Mouse (Mus musculus): ENCODE measurements around the gene Pafah1b1. TPM values are rescaled to one million over a fixed set of nuclear protein-coding genes. Genes with fewer than 3 reads are reported as not detected.
A peak's percentile ranks its signal among the peaks of the same experiment; 100 is the strongest.

The Pafah1b1 gene
- polyA plus RNA-seq, 1 experiment from 2014 or later, result 33.8 TPM

GRCm38 (mm10) chr11:74638791-74639411 lies 85.6 kb downstream of the Pafah1b1 start:
- H3K27me3 ChIP-seq (replicated peaks; ENCODE audit: control insufficient read depth, insufficient read depth, low read length), result no peaks in the 10 kb centered on the region
- H3K4me2 ChIP-seq (ENCODE audit: low read depth, low read length), result peak overlapping the region; percentile 81
- H3K9me3 ChIP-seq (ENCODE audit: control insufficient read depth, low read length), result no peaks in the 10 kb centered on the region
- WGBS, result 6% methylated on average over 9 of the region's 9 CpGs
- peak overlapping the region; percentile 80 for H3K4me3 ChIP-seq (ENCODE audit: low read length)
- H3K27ac ChIP-seq (ENCODE audit: low read length), result peak overlapping the region; percentile 90
- peak; percentile 39 for ATAC-seq
- peak overlapping the region; percentile 81 for H3K9ac ChIP-seq (ENCODE audit: low read depth, low read length)
- peaks cover 18% of the 10 kb centered on the region for H3K4me1 ChIP-seq (ENCODE audit: control insufficient read depth, insufficient read depth, low read length)
- no peaks in the 10 kb centered on the region for H3K36me3 ChIP-seq (ENCODE audit: control insufficient read depth, insufficient read depth, low read length)

- Histone ChIP-seq H3K4me2 (ENCODE audit: low read depth, low read length) (peak overlapping the region; percentile 81), H3K27me3 (replicated peaks; ENCODE audit: control insufficient read depth, insufficient read depth, low read length) (no peaks in the 10 kb centered on the region), H3K27ac (ENCODE audit: low read length) (peak overlapping the region; percentile 90), H3K9ac (ENCODE audit: low read depth, low read length) (peak overlapping the region; percentile 81), H3K4me3 (ENCODE audit: low read length) (peak overlapping the region; percentile 80), H3K36me3 (ENCODE audit: control insufficient read depth, insufficient read depth, low read length) (no peaks in the 10 kb centered on the region), H3K4me1 (ENCODE audit: control insufficient read depth, insufficient read depth, low read length) (peaks cover 18% of the 10 kb centered on the region), H3K9me3 (ENCODE audit: control insufficient read depth, low read length) (no peaks in the 10 kb centered on the region)
- peak; percentile 94 for ATAC-seq
- WGBS, result under 1% methylated on average over 82 of the region's 86 CpGs
Observed at GRCm38 (mm10) chr11:74637971-74638790, 86.3 kb downstream of the Pafah1b1 start.

GRCm38 (mm10) chr11:74637486-74637885 lies 87.0 kb downstream of the Pafah1b1 start:
- no peaks in the 10 kb centered on the region for H3K36me3 ChIP-seq (ENCODE audit: control insufficient read depth, insufficient read depth, low read length)
- peak overlapping the region; percentile 81 for H3K9ac ChIP-seq (ENCODE audit: low read depth, low read length)
- H3K4me3 ChIP-seq (ENCODE audit: low read length), result peak overlapping the region; percentile 80
- H3K27me3 ChIP-seq (replicated peaks; ENCODE audit: control insufficient read depth, insufficient read depth, low read length), result no peaks in the 10 kb centered on the region
- H3K9me3 ChIP-seq (ENCODE audit: control insufficient read depth, low read length), result no peaks in the 10 kb centered on the region
- no peak for ATAC-seq
- peak overlapping the region; percentile 81 for H3K4me2 ChIP-seq (ENCODE audit: low read depth, low read length)
- 21% methylated on average over 8 of the region's 8 CpGs for WGBS
- H3K4me1 ChIP-seq (ENCODE audit: control insufficient read depth, insufficient read depth, low read length), result peaks cover 18% of the 10 kb centered on the region
- peak overlapping the region; percentile 90 for H3K27ac ChIP-seq (ENCODE audit: low read length)

GRCm38 (mm10) chr11:74634490-74635275 lies 89.8 kb downstream of the Pafah1b1 start:
- Histone ChIP-seq H3K27me3 (replicated peaks; ENCODE audit: control insufficient read depth, insufficient read depth, low read length) (no peaks in the 10 kb centered on the region), H3K36me3 (ENCODE audit: control insufficient read depth, insufficient read depth, low read length) (no peaks in the 10 kb centered on the region), H3K27ac (ENCODE audit: low read length) (no peak overlapping the region), H3K9ac (ENCODE audit: low read depth, low read length) (no peak overlapping the region), H3K4me2 (ENCODE audit: low read depth, low read length) (no peak overlapping the region), H3K9me3 (ENCODE audit: control insufficient read depth, low read length) (no peaks in the 10 kb centered on the region), H3K4me3 (ENCODE audit: low read length) (no peak overlapping the region), H3K4me1 (ENCODE audit: control insufficient read depth, insufficient read depth, low read length) (peaks cover 16% of the 10 kb centered on the region)
- ATAC-seq, result no peak
- 58% methylated on average over 5 of the region's 5 CpGs for WGBS

GRCm38 (mm10) chr11:74631880-74632789 lies 92.3 kb downstream of the Pafah1b1 start:
- WGBS, result 64% methylated on average over 7 of the region's 7 CpGs
- no peaks in the 10 kb centered on the region for H3K9me3 ChIP-seq (ENCODE audit: control insufficient read depth, low read length)
- no peak for ATAC-seq
- no peak overlapping the region for H3K4me2 ChIP-seq (ENCODE audit: low read depth, low read length)
- H3K9ac ChIP-seq (ENCODE audit: low read depth, low read length), result no peak overlapping the region
- H3K4me1 ChIP-seq (ENCODE audit: control insufficient read depth, insufficient read depth, low read length), result peaks cover under 1% of the 10 kb centered on the region; the same call in 1 of the 2 replicates
- H3K27ac ChIP-seq (ENCODE audit: low read length), result no peak overlapping the region
- no peak overlapping the region for H3K4me3 ChIP-seq (ENCODE audit: low read length)
- no peaks in the 10 kb centered on the region for H3K36me3 ChIP-seq (ENCODE audit: control insufficient read depth, insufficient read depth, low read length)
- H3K27me3 ChIP-seq (replicated peaks; ENCODE audit: control insufficient read depth, insufficient read depth, low read length), result no peaks in the 10 kb centered on the region

GRCm38 (mm10) chr11:74627481-74627880 lies 97.0 kb downstream of the Pafah1b1 start:
- H3K9me3 ChIP-seq (ENCODE audit: control insufficient read depth, low read length), result no peaks in the 10 kb centered on the region
- H3K9ac ChIP-seq (ENCODE audit: low read depth, low read length), result no peak overlapping the region
- ATAC-seq, result no peak
- no peak overlapping the region for H3K4me3 ChIP-seq (ENCODE audit: low read length)
- H3K4me1 ChIP-seq (ENCODE audit: control insufficient read depth, insufficient read depth, low read length), result peaks cover 6% of the 10 kb centered on the region; the same call in 1 of the 2 replicates
- no peak overlapping the region for H3K27ac ChIP-seq (ENCODE audit: low read length)
- no peak overlapping the region for H3K4me2 ChIP-seq (ENCODE audit: low read depth, low read length)
- H3K36me3 ChIP-seq (ENCODE audit: control insufficient read depth, insufficient read depth, low read length), result no peaks in the 10 kb centered on the region
- H3K27me3 ChIP-seq (replicated peaks; ENCODE audit: control insufficient read depth, insufficient read depth, low read length), result no peaks in the 10 kb centered on the region
- 80% methylated on average over 3 of the region's 3 CpGs for WGBS

- no peak overlapping the region for H3K4me2 ChIP-seq (ENCODE audit: low read depth, low read length)
- peaks cover 10% of the 10 kb centered on the region for H3K27me3 ChIP-seq (replicated peaks; ENCODE audit: control insufficient read depth, insufficient read depth, low read length)
- no peak for ATAC-seq
- no peak overlapping the region for H3K4me3 ChIP-seq (ENCODE audit: low read length)
- no peak overlapping the region for H3K27ac ChIP-seq (ENCODE audit: low read length)
- no peaks in the 10 kb centered on the region for H3K36me3 ChIP-seq (ENCODE audit: control insufficient read depth, insufficient read depth, low read length)
- peaks cover 6% of the 10 kb centered on the region; the same call in 1 of the 2 replicates for H3K4me1 ChIP-seq (ENCODE audit: control insufficient read depth, insufficient read depth, low read length)
- H3K9me3 ChIP-seq (ENCODE audit: control insufficient read depth, low read length), result no peaks in the 10 kb centered on the region
- H3K9ac ChIP-seq (ENCODE audit: low read depth, low read length), result no peak overlapping the region
Observed at GRCm38 (mm10) chr11:74625333-74625732, 99.1 kb downstream of the Pafah1b1 start.
